Mouse (Mus musculus) megakaryocyte-erythroid progenitor cell, adult 5-6 weeks (primary cell): Measurements from ENCODE around the gene Tenm4. TPM values are rescaled to one million over a fixed set of nuclear protein-coding genes. Genes with fewer than 3 reads are reported as not detected.
"Not testable (repeated sequence)": the region's sequence is repeated elsewhere in the genome, so short reads cannot be mapped to it uniquely, and the experiment has no call there.

Experiments used
- ATAC-seq: replicated peaks from 2 replicates; pipeline ENCODE4 v1.8.0; 2016; ENCODE audit warnings: mild to moderate bottlenecking, inconsistent platforms; ENCODE audit not compliant: severe bottlenecking, poor library complexity, low FRiP score, low TSS enrichment
- total RNA-seq, 2 experiments: library from RNA; stranded (forward) in 1 of 2; stranded (reverse) in 1 of 2; fragments of 200-1000, 215-1000 nt in 1 of 2; fragments of >200 nt in 1 of 2; fragmentation: Nextera tagmentation in 1 of 2; gene quantifications; 2 replicates each; pipeline ENCODE4 v1.2.3; 2014 to 2017

Gene Tenm4
- total RNA-seq, 2 experiments from 2014 or later, result 0.14 TPM; not detected in 1

GRCm38 (mm10) chr7:96596402-96597195 lies 425.6 kb downstream of the Tenm4 start:
- ATAC-seq, result no peak

GRCm38 (mm10) chr7:96597871-96598270 lies 426.8 kb downstream of the Tenm4 start:
- ATAC-seq, result no peak

- ATAC-seq, result no peak
These were observed 428.0 kb downstream of the Tenm4 start for GRCm38 (mm10) chr7:96599081-96599480.

- no peak for ATAC-seq
These were observed 429.4 kb downstream of the Tenm4 start for GRCm38 (mm10) chr7:96600381-96600941.

GRCm38 (mm10) chr7:96604091-96604745 lies 433.2 kb downstream of the Tenm4 start:
- no peak for ATAC-seq

- ATAC-seq, result no peak
These were observed 434.3 kb downstream of the Tenm4 start for GRCm38 (mm10) chr7:96605316-96605715.

GRCm38 (mm10) chr7:96609854-96610586 lies 439.0 kb downstream of the Tenm4 start:
- ATAC-seq, result no peak

- no peak for ATAC-seq
These were observed 446.3 kb downstream of the Tenm4 start for GRCm38 (mm10) chr7:96617371-96617770.

- ATAC-seq, result no peak
These were observed 449.0 kb downstream of the Tenm4 start for GRCm38 (mm10) chr7:96619930-96620472.

GRCm38 (mm10) chr7:96626338-96626737 lies 455.3 kb downstream of the Tenm4 start:
- ATAC-seq, result no peak

GRCm38 (mm10) chr7:96630551-96630950 lies 459.5 kb downstream of the Tenm4 start:
- ATAC-seq, result not testable (repeated sequence)

- no peak for ATAC-seq
These were observed 462.0 kb downstream of the Tenm4 start for GRCm38 (mm10) chr7:96633008-96633407.

- no peak for ATAC-seq
These were observed 464.9 kb downstream of the Tenm4 start for GRCm38 (mm10) chr7:96635830-96636440.

GRCm38 (mm10) chr7:96643461-96644204 lies 472.6 kb downstream of the Tenm4 start:
- ATAC-seq, result no peak

- no peak for ATAC-seq
These were observed 473.1 kb downstream of the Tenm4 start for GRCm38 (mm10) chr7:96644205-96644531.

GRCm38 (mm10) chr7:96647657-96648056 lies 476.6 kb downstream of the Tenm4 start:
- no peak for ATAC-seq

- ATAC-seq, result no peak
These were observed 477.6 kb downstream of the Tenm4 start for GRCm38 (mm10) chr7:96648606-96649005.

GRCm38 (mm10) chr7:96649171-96649570 lies 478.1 kb downstream of the Tenm4 start:
- no peak for ATAC-seq

GRCm38 (mm10) chr7:96650435-96650834 lies 479.4 kb downstream of the Tenm4 start:
- no peak for ATAC-seq
